Mouse (Mus musculus): Measurements from ENCODE around the gene Zfp523.

The Zfp523 gene

GRCm38 (mm10) chr17:28176775-28177539 lies at the start of gene Zfp523:
TSS of gene Zfp523 (plus strand) at chr17:28177129.
- DNase-seq (ENCODE audit: low spot score in 2 of 2), result peak; percentile 82 to 87

DNA sequence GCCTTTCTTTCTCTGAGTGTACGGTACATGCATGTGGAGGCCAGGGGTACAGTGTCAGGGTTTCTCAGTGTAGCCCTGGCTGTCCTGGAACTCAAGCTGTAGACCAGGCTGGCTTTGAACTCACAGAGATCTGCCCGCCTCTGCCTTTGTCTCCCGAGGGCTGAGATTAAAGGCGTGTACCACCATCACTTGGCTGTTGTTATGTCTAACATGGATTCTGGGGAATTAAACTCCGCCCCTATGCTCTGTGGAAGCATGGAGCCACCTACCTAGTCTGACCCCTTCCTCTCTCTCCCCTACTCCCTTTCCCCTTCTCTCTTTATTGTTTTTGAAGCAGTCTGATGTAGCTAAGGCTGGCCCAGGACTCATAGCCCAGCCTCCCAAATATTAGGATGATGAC lies 47.1 kb upstream of the Zfp523 start:
- DNase-seq (ENCODE audit: low spot score in 2 of 2), result no peak

DNA sequence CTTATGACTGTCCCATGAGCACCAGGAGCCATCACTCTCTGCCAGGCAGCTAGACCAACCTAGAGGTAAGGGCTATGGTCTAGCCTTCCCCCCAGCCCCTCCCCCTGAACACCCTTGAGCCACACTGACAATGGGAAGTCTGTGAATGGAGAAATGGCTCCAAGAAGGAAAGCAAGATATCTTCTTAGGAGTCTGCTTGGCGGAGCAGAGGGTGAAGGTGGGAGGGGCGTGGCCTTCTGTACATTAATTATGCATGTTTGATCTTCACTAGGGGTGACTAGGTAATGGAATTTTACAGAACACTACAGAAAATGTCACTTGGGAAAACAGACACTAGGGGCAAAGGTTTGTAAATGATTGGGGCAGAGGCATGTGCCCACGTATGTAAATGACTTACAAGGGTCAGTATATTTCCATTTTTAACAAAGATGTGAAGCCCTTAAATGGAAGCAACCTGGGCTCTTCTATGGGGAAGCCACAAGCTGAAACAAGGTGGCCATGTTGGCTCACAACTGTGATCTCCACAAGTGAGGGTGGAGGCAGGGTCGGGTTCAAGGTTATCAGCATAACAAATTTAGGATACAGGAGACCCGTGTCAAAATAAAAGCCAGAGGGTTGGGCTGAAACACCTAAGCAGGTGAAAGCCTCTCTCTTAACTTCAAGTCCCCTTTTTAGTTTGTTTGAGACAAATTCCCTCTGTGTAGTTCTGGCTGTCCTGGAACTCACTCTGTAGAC lies 46.4 kb upstream of the Zfp523 start:
- no peak for DNase-seq (ENCODE audit: low spot score in 2 of 2)

GRCm38 (mm10) chr17:28131156-28131555 lies 45.8 kb upstream of the Zfp523 start:
- DNase-seq (ENCODE audit: low spot score in 2 of 2), result no peak

DNA sequence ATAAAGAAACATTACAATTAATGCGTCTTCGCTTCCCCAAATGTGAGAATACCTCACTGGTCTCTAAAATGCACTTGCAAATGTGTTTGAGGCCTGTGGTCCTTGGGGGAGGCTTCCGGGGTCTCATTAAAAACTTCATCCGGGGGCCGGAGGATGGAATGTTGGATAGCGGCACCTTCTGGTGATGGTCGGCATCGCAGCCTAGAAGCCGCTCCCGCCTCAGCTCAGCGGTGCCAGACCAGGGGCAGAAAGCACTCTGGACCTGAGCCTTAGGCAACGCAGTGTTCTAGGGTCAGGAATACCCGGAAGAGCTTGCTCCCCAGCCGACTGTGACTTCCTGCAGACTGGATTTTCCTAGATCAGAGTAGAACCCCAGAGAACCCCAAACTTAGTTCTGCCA lies 43.7 kb upstream of the Zfp523 start:
- DNase-seq (ENCODE audit: low spot score in 2 of 2), result peak in 1 of 2 experiments; percentile 62

- no peak for DNase-seq (ENCODE audit: low spot score in 2 of 2)
Measured at GRCm38 (mm10) chr17:28135496-28135895, 41.4 kb upstream of the Zfp523 start.

- no peak for DNase-seq (ENCODE audit: low spot score in 2 of 2)
Measured at GRCm38 (mm10) chr17:28136266-28136665, 40.7 kb upstream of the Zfp523 start.

DNA sequence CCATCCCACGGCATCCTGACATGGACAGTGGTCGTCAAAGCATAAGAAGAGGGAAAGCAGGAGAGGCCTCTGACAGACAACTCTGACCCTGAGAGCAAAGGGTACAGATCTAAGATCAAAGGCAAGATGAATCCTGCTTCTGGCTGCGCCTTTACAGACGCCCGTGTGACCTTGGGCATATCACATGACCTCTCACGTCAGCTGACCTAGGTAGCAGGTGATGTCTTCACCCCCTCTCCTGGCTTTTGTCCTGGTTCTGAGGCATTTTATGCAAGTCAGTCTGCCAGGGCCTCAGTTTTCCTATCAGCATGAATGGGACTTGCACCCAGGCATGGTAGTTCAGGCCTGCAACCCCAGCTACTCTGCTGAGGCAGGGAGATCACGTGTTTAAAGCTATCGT lies 38.9 kb upstream of the Zfp523 start:
- DNase-seq (ENCODE audit: low spot score in 2 of 2), result no peak

GRCm38 (mm10) chr17:28138685-28139084 lies 38.2 kb upstream of the Zfp523 start:
- DNase-seq (ENCODE audit: low spot score in 2 of 2), result no peak

GRCm38 (mm10) chr17:28140431-28141204 lies 36.3 kb upstream of the Zfp523 start:
- DNase-seq (ENCODE audit: low spot score in 2 of 2), result no peak

GRCm38 (mm10) chr17:28141205-28141650 lies 35.7 kb upstream of the Zfp523 start:
- DNase-seq (ENCODE audit: low spot score in 2 of 2), result no peak

GRCm38 (mm10) chr17:28141771-28142699 lies 34.9 kb upstream of the Zfp523 start, which contains the start of gene Scube3:
TSS of gene Scube3 (plus strand) at chr17:28142141.
- no peak for DNase-seq (ENCODE audit: low spot score in 2 of 2)

GRCm38 (mm10) chr17:28142700-28143610 lies 34.0 kb upstream of the Zfp523 start:
- no peak for DNase-seq (ENCODE audit: low spot score in 2 of 2)

- DNase-seq (ENCODE audit: low spot score in 2 of 2), result no peak
Measured at GRCm38 (mm10) chr17:28143751-28144150, 33.2 kb upstream of the Zfp523 start.

GRCm38 (mm10) chr17:28144241-28144640 lies 32.7 kb upstream of the Zfp523 start:
- DNase-seq (ENCODE audit: low spot score in 2 of 2), result no peak

DNA sequence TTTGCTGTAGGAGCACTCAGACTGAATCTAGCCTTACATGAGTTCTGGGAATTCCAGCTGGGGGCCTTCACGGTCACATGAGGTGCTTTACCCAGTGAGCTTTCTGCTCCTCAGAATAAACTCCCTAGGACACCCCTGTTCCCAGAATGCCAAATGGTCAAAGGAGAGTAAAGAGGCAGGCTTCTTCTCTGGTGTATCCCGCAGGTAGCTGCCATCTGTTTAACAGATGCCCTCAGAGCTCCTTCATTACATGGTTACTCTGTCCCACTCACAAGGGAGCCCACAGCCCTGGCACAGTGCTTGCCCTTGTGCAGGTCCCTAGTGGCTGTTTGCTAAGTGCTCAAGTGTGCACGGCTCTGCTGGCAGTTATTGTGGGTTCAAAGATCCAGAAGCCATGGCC lies 28.6 kb upstream of the Zfp523 start:
- no peak for DNase-seq (ENCODE audit: low spot score in 2 of 2)

DNA sequence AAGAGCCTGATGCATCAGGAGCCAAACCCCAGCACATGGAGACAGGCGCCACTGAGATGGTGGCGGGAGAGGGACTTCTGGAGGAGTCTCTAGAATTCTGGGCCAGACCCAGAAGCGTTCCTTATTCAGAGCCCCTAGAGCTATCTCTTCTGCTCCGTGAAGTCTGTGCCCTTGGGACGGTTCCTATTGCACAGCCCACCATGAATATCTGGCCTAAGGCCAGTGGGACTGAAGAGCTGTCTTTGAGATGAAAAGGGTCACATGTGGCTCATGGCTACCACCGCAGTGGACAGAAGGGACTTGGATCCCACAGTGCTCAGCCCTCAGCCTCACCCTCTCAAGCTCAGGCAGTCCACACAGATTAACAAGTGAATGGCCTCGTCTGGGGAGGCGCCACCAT lies 27.2 kb upstream of the Zfp523 start:
- no peak for DNase-seq (ENCODE audit: low spot score in 2 of 2)

DNA sequence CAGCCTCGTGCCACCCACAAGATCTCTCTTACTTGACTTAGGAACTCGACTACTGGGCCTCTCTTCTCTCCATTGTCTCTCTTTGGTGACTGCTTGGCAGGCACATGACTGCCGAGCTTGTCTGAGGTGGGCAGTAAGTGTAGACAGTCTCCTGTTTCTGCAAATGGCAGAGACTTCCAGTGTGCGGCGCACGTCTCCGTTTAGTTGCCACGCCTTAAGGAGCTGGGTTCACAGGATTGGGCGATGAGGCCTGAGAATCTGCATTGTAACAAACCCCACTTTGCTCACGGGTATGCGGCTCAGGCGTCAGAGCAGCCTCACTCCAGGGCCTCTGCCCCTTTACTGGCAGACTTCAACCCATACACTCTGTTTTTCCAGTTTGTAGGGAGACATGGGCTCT lies 26.5 kb upstream of the Zfp523 start:
- DNase-seq (ENCODE audit: low spot score in 2 of 2), result no peak

GRCm38 (mm10) chr17:28153095-28153494 lies 23.8 kb upstream of the Zfp523 start:
- DNase-seq (ENCODE audit: low spot score in 2 of 2), result no peak

DNA sequence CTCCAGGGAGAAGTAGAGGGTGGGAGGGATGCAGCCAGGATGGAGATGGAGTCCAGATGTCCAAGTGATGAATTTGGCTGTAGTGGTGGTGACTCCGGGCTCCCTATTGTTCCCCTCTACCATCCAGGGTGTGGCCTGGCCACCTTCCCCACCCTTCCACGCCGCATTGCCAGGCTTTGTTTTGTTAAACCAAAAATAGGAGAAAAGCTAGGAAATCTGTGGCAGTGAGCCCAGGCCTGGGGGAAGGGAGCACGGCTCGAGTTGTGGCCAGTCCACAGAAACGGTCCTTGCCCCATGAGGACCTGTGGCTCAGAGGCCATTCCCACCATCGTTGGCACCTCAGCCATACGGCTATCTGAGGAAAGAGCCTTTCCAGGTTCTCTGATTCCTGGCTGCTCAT lies 22.0 kb upstream of the Zfp523 start:
- DNase-seq (ENCODE audit: low spot score in 2 of 2), result no peak

Data from urinary bladder, adult 18-20 months (tissue).